Mouse (Mus musculus) stomach, embryonic 16.5 days (tissue): Measurements from ENCODE around the gene Hps5. TPM values are rescaled to one million over a fixed set of nuclear protein-coding genes. Genes with fewer than 3 reads are reported as not detected.
"Not testable (repeated sequence)": the region's sequence is repeated elsewhere in the genome, so short reads cannot be mapped to it uniquely, and the experiment has no call there.

Source experiments
- ATAC-seq: fragments of 200-750 bp; cut with Nextera tagmentation; 2 replicates; pipeline ENCODE4 v1.8.0; 2017; ENCODE audit warnings: moderate number of reproducible peaks, moderate TSS enrichment; ENCODE audit not compliant: insufficient read depth, low FRiP score
- H3K27ac ChIP-seq: fragments of 300-500 bp; sonication (generic); 2 replicates; pipeline ENCODE4 v1.5.1; 2014; ENCODE audit warnings: low read length
- H3K27me3 ChIP-seq: fragments of 300-500 bp; sonication (generic); 2 replicates; pipeline ENCODE4 v1.6.1; 2014; ENCODE audit warnings: low read length, control low read depth, mixed read lengths; ENCODE audit not compliant: control insufficient read depth, insufficient read depth
- H3K36me3 ChIP-seq: fragments of 300-500 bp; sonication (generic); 2 replicates; pipeline ENCODE4 v1.6.1; 2014; ENCODE audit warnings: low read length; ENCODE audit not compliant: control insufficient read depth, insufficient read depth
- H3K4me1 ChIP-seq: fragments of 300-500 bp; sonication (generic); 2 replicates; pipeline ENCODE4 v1.6.1; 2014; ENCODE audit warnings: low read length, control low read depth, mixed read lengths; ENCODE audit not compliant: control insufficient read depth, insufficient read depth
- H3K4me2 ChIP-seq: fragments of 300-500 bp; sonication (generic); 2 replicates; pipeline ENCODE4 v1.6.1; 2014; ENCODE audit warnings: low read depth, low read length, mixed read lengths
- H3K4me3 ChIP-seq: fragments of 300-500 bp; sonication (generic); replicated peaks from 2 replicates; pipeline ENCODE4 v1.5.1; 2014; ENCODE audit warnings: mild to moderate bottlenecking, low read length
- H3K9ac ChIP-seq: fragments of 300-500 bp; sonication (generic); 2 replicates; pipeline ENCODE4 v1.6.1; 2014; ENCODE audit warnings: low read length
- H3K9me3 ChIP-seq: fragments of 300-500 bp; sonication (generic); replicated peaks from 2 replicates; pipeline ENCODE4 v1.6.1; 2016; ENCODE audit warnings: low read length, control low read depth; ENCODE audit not compliant: control insufficient read depth
- WGBS: fragments of 180-500 bp; shearing (Covaris S2); extraction: QIAGEN DNeasy Blood & Tissue Kit; methylation state at CpG from one replicate; pipeline ENCODE4 v1.1.7; 2014; 5-methylcytosine and 5-hydroxymethylcytosine counted together
- polyA plus RNA-seq: library from polyadenylated mRNA; unstranded; fragments of >200 nt; fragmentation: Nextera tagmentation; extraction: Ambion mirVana; gene quantifications from 2 replicates; pipeline ENCODE4 v1.2.1, GENCODE M21; 2015

The Hps5 gene
- polyA plus RNA-seq, 1 experiment from 2014 or later, result 23.4 TPM

DNA sequence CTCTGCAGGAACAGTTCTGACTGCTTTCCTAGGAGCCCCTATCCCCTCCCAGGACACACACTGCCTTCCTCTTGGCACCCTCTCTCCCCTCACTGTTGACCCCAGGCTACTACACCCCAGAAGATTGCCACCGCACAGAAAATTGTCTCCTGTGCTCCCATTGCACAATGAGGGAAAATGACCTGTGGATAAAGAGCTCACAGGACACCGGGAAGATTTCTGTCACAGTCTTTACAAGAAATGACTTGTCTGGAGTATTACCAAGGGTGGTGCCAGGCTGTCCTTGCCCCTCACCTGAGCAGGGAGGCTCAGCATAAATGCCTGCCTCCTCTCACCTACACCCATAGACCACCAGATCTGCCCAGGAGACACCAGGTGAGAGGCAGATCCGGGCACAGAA lies 44.4 kb downstream of the Hps5 start, which contains the start of gene Saa2:
Gene Saa2 (plus strand): TSS at position 301 of the 400 bp plus-strand sequence.
- Histone ChIP-seq H3K4me1 (no peaks in the 10 kb centered on the region), H3K9ac (no peak within 1 kb of the TSS), H3K4me2 (no peak within 1 kb of the TSS), H3K27ac (no peak within 1 kb of the TSS), H3K4me3 (no peak within 1 kb of the TSS), H3K9me3 (no peaks in the 10 kb centered on the region), H3K36me3 (no peaks in the 10 kb centered on the region), H3K27me3 (no peaks in the 10 kb centered on the region)
- no peak for ATAC-seq
- WGBS, result 43% methylated on average over 3 of the region's 3 CpGs

DNA sequence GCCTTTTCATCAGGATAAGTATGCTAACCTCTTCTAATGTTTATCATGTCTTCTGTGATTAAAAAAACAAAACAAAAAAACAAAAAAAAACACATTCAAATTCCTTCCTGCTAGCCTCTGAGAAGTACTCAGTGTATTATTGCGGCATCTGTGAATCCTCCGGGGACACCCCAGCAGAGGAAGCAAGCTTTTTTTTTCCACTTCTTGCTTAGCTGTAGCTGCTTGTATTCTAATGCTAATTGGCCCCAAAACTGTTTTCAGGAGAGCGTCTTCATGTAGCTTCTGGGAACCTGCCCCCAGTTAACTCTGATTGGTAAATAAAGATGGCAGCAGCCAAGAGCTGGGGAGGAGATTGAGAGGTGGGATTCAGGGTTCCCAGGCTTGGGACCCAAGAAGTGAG lies 47.4 kb downstream of the Hps5 start:
- no peak for ATAC-seq
- WGBS, result 75% methylated on average over 3 of the region's 3 CpGs

DNA sequence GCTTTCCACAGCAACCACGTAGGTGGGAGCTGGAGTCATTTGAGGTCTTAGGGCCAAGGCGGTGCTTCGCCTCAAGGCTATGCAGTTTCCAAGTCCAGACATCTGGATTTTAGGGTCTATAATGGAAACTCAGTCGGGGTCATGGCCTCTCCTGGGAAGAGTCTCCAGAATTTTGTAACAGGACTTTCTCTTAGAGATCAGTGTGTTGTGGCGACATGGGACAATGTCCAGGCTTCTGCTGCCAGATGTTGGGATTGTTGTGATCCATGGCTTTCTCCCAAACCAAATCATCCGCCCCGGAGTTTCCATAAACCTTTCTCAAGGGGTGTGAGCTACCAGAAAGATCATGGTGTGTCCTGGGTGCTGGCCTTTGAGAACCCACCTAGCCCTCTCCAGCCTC lies 49.5 kb downstream of the Hps5 start:
- H3K4me3 ChIP-seq, result no peak overlapping the region
- no peaks in the 10 kb centered on the region for H3K36me3 ChIP-seq
- no peak for ATAC-seq
- no peaks in the 10 kb centered on the region for H3K4me1 ChIP-seq
- no peaks in the 10 kb centered on the region for H3K27me3 ChIP-seq
- no peak overlapping the region for H3K9ac ChIP-seq
- WGBS, result 78% methylated on average over 7 of the region's 7 CpGs
- no peaks in the 10 kb centered on the region for H3K9me3 ChIP-seq
- no peak overlapping the region for H3K4me2 ChIP-seq
- no peak overlapping the region for H3K27ac ChIP-seq

More for the DNA sequence above, 47.4 kb downstream of the Hps5 start:
- Histone ChIP-seq H3K9ac (no peak overlapping the region), H3K27me3 (no peaks in the 10 kb centered on the region), H3K36me3 (no peaks in the 10 kb centered on the region), H3K4me1 (no peaks in the 10 kb centered on the region), H3K4me3 (no peak overlapping the region), H3K27ac (no peak overlapping the region), H3K9me3 (no peaks in the 10 kb centered on the region), H3K4me2 (no peak overlapping the region)

DNA sequence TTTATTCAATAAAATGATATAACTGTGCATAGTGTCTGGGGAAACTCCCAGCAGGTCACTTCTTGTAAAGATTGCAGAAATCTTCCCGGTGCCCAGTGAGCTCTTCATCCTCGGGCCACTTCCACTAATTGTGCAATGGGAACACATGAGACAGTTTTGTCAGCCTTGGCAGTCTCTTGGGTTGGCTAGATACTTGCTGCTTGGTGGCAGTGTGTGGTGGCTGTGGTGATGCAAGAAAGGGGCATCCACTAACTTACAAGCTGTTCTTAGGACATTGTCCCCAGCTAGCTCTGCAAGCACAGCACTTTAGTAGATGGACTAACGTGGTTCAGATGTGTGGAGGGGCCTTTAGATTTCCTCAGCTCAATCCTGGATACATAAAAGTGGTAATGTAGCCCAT lies 50.0 kb downstream of the Hps5 start:
- H3K27me3 ChIP-seq, result no peaks in the 10 kb centered on the region
- no peak for ATAC-seq
- no peak overlapping the region for H3K27ac ChIP-seq
- no peaks in the 10 kb centered on the region for H3K9me3 ChIP-seq
- no peak overlapping the region for H3K9ac ChIP-seq
- H3K4me2 ChIP-seq, result no peak overlapping the region
- 86% methylated on average over 3 of the region's 3 CpGs for WGBS
- no peak overlapping the region for H3K4me3 ChIP-seq
- H3K36me3 ChIP-seq, result no peaks in the 10 kb centered on the region
- no peaks in the 10 kb centered on the region for H3K4me1 ChIP-seq

DNA sequence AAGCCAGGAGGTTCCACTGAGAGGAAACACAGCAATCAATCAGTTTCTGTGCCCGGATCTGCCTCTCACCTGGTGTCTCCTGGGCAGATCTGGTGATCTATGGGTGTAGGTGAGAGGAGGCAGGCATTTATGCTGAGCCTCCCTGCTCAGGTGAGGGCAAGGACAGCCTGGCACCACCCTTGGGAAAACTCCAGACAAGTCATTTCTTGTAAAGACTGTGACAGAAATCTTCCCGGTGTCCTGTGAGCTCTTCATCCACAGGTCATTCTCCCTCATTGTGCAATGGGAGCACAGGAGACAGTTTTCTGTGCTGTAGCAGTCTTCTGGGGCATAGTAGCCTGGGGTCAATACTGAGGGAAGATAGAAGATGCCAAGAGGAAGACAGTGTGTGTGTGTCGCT lies 53.0 kb downstream of the Hps5 start, which contains the start of gene Saa1:
Gene Saa1 (minus strand): TSS at position 101 of the 400 bp plus-strand sequence.
- not testable (repeated sequence) for ATAC-seq, H3K9me3 ChIP-seq, H3K36me3 ChIP-seq, H3K4me3 ChIP-seq, H3K4me2 ChIP-seq, H3K4me1 ChIP-seq, H3K27ac ChIP-seq, H3K9ac ChIP-seq, H3K27me3 ChIP-seq
- WGBS, result 50% methylated on average over 3 of the region's 3 CpGs

DNA sequence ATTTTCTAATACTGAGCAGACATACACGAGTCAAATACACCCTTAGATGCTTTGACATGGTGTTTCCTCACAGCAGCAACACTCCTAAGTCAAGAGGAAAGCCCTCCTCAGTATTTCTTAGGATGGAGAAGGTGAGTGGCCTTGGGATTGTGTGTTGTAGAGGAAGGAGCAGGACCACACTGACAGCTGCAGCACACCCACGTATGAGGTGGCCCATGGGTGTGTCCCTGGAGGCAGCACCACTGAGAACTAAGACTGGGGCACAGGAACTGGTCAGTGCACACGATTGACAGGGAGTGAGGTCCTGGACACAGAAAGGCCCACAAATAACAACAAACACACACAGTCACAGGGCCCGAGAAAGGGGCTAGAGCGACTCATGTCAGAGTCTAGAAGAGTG lies 55.8 kb downstream of the Hps5 start:
- H3K4me1 ChIP-seq, H3K4me3 ChIP-seq, H3K9me3 ChIP-seq, H3K9ac ChIP-seq, H3K27ac ChIP-seq, H3K27me3 ChIP-seq, H3K4me2 ChIP-seq, ATAC-seq, H3K36me3 ChIP-seq: not testable (repeated sequence)
- 77% methylated on average over 5 of the region's 5 CpGs for WGBS

- Histone ChIP-seq H3K4me3 (no peak overlapping the region), H3K36me3 (no peaks in the 10 kb centered on the region), H3K4me2 (no peak overlapping the region), H3K9ac (no peak overlapping the region), H3K27me3 (no peaks in the 10 kb centered on the region), H3K4me1 (no peaks in the 10 kb centered on the region), H3K27ac (no peak overlapping the region), H3K9me3 (no peaks in the 10 kb centered on the region)
- WGBS, result 74% methylated on average over 12 of the region's 12 CpGs
- no peak for ATAC-seq
Observed at GRCm38 (mm10) chr7:46738561-46739460, 57.1 kb downstream of the Hps5 start.

- Histone ChIP-seq H3K4me2 (no peak overlapping the region), H3K9ac (no peak overlapping the region), H3K4me1 (no peaks in the 10 kb centered on the region), H3K36me3 (no peaks in the 10 kb centered on the region), H3K27ac (no peak overlapping the region), H3K4me3 (no peak overlapping the region), H3K9me3 (no peaks in the 10 kb centered on the region), H3K27me3 (no peaks in the 10 kb centered on the region)
- no peak for ATAC-seq
- 80% methylated on average over 2 of the region's 2 CpGs for WGBS
Observed at GRCm38 (mm10) chr7:46734983-46735382, 60.9 kb downstream of the Hps5 start.

- no peaks in the 10 kb centered on the region for H3K4me1 ChIP-seq
- H3K9me3 ChIP-seq, result no peaks in the 10 kb centered on the region
- no peaks in the 10 kb centered on the region for H3K36me3 ChIP-seq
- no peak within 1 kb of the TSS for H3K9ac ChIP-seq
- H3K4me2 ChIP-seq, result no peak within 1 kb of the TSS
- H3K27ac ChIP-seq, result no peak within 1 kb of the TSS
- WGBS, result 69% methylated on average over 4 of the region's 4 CpGs
- H3K27me3 ChIP-seq, result no peaks in the 10 kb centered on the region
- no peak for ATAC-seq
- no peak within 1 kb of the TSS for H3K4me3 ChIP-seq
Observed at GRCm38 (mm10) chr7:46732458-46732857, 63.4 kb downstream of the Hps5 start, which contains the start of gene Saa4. Gene Saa4 (minus strand): TSS chr7:46732603.
